Mouse (Mus musculus) liver, postnatal 0 days (tissue): ENCODE results near the gene Pip5k1c.

Experiments used
- CTCF ChIP-seq: sonication (generic); IDR thresholded peaks from 2 replicates; pipeline ENCODE4 v1.5.1; 2016; ENCODE audit warnings: antibody characterized with exemption, low read depth
- EP300 ChIP-seq: IDR thresholded peaks from 2 replicates; pipeline ENCODE4 v1.6.1; 2016; ENCODE audit warnings: antibody characterized with exemption, low read depth, mild to moderate bottlenecking

DNA sequence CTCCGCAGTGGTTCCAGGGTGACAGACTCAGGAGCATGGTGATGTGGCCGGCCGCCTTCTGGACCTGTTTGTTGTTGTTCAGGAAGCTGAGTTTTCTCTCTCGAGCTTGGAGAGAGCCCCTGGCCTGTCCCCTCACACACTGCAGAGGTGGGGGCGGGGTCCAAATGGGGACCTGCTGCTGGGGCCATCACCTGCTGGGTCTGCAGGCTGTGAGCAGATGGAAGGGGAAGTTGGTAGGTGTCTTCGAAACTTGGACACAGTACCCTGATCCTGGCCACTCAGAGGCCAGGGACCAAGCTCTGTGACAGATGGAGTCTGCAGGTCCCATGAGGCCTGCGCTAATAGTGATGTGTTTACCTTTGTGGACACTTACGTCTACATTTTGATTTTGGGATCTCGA lies 8.6 kb downstream of the Pip5k1c start:
- TF ChIP-seq CTCF: no peak
- TF ChIP-seq EP300: no peak
